Mouse (Mus musculus) effector memory CD4-positive, alpha-beta T cell, adult 5 months (primary cell): Measurements from ENCODE around the gene Hebp1. TPM values are rescaled to one million over a fixed set of nuclear protein-coding genes. Genes with fewer than 3 reads are reported as not detected.

Experiments
- polyA plus RNA-seq: library from polyadenylated mRNA; unstranded; fragments of 100-300 nt; shearing (Covaris generic); gene quantifications from one replicate; pipeline ENCODE4 v1.2.1, GENCODE M21; 2017

Hebp1 gene
- not detected for polyA plus RNA-seq

GRCm38 (mm10) chr6:135197921-135198532 lies at the start of gene Hebp1, which contains the start of gene Fam234b:
Hebp1 (minus strand) TSS chr6:135198022.
Fam234b (plus strand) TSS chr6:135197977.

GRCm38 (mm10) chr6:135118183-135118582 lies 79.6 kb downstream of the Hebp1 start, which contains the start of gene Gprc5d:
Gprc5d (minus strand) TSS chr6:135118283.

Other genes starting within 250 kb of the Hebp1 start
- not detected for gene Apold1, start 216.3 kb downstream of the Hebp1 start, polyA plus RNA-seq
- gene Ddx47, start 186.4 kb downstream of the Hebp1 start, polyA plus RNA-seq, result 117 TPM
- gene Gprc5a, start 132.4 kb downstream of the Hebp1 start, polyA plus RNA-seq, result 4.2 TPM
- gene Gprc5d, start 79.7 kb downstream of the Hebp1 start, polyA plus RNA-seq, result not detected
- 16.3 TPM for gene Fam234b, start within 50 bp of the Hebp1 start, polyA plus RNA-seq
- not detected for gene Gsg1, start 56.3 kb upstream of the Hebp1 start, polyA plus RNA-seq
- not detected for gene Pbp2, start 112.4 kb upstream of the Hebp1 start, polyA plus RNA-seq
- 80.5 TPM for gene Emp1, start 164.5 kb upstream of the Hebp1 start, polyA plus RNA-seq